Mouse (Mus musculus): ENCODE results near the gene Scel.

Gene Scel

DNA sequence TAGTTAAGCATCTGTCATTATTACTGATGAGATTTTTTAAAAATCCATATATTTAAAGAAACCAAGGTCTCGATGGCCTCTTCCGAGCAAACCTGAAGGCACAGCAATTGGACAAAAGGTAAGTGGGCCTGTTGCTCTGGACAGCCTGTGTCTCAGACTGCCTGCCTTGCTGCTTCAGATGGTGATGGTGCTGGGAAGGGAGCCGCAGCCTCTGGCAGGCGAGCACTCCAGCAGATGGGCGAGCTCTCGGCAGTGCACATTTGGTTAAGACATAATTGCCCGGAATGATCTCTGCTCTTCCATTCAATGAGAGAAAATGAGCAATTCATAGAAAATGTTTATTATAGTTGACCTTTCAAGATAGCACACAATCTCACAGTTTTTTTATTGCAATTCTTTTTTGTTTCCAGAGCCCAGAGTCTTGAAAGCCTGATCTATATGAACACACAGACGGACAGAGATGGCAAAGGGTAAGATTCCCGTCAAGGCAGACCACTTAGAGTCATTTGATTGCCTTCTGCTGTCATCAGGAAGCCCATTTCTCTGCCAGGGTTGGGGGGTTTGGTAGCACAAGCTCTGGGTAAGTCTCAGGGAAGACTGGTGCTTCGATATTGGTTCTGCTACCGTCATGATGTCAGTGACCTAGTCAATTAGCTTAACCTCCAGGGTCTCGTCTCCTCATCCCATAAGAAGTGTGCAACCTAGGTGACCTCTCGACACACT lies 58.6 kb downstream of the Scel start:
- DNase-seq (ENCODE audit: low spot score) = no peak

- no peak for DNase-seq (ENCODE audit: low spot score)
Observed at GRCm38 (mm10) chr14:103575854-103576253, 62.7 kb downstream of the Scel start.

DNA sequence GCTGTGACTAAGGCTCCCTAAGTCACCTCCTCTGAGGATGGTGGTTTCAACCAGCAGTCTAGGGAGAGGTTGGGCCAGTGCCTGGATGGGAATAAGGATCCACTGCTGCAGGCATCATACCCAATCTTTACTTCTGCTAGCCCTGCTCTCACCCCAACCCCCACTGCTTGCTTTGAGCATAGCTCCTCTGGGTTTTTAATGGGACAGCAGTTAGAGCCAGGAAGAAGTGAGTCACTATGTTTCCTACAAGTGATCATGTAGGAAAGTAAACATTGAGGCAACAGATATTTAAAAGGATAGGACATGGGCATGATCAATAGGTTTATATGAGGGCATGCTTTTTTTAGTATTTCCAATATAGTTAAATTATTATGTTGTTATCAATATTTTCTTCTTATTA lies 63.9 kb downstream of the Scel start:
- no peak for DNase-seq (ENCODE audit: low spot score)

- DNase-seq (ENCODE audit: low spot score) = no peak
Observed at GRCm38 (mm10) chr14:103586662-103587061, 73.5 kb downstream of the Scel start.

DNA sequence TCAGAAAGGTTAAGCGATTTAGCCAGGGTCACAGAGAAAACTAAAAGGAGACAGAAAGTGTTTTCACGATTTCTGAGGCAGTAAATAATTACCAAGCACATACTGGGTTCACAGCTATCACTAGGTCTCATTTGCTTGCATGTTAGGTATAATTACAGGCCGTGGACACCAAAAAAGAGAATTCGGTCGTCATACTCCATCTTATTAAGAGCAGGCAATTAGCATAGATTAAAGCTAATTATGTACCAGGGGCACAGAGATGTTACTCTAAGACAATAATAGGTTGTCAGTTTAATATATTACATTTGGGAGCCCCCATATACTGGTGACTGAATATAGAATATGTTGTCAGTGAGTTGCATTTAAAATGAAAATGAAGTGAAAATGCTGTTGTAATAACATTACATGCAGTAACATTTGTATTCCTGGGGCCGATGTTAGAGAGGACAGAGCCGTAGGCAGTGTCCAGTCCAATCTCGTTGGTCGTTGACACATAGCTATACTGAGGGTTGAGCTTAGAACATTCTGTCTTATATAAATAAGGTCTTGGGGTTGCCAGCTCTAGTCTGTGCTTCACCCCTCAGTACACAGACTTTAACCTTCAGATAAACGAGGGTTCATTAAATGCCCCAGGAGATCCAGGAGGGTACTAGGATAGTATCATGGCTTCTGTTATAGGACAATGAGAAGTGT lies 74.2 kb downstream of the Scel start:
- DNase-seq (ENCODE audit: low spot score) = no peak

- no peak for DNase-seq (ENCODE audit: low spot score)
Observed at GRCm38 (mm10) chr14:103589819-103590218, 76.7 kb downstream of the Scel start.

DNA sequence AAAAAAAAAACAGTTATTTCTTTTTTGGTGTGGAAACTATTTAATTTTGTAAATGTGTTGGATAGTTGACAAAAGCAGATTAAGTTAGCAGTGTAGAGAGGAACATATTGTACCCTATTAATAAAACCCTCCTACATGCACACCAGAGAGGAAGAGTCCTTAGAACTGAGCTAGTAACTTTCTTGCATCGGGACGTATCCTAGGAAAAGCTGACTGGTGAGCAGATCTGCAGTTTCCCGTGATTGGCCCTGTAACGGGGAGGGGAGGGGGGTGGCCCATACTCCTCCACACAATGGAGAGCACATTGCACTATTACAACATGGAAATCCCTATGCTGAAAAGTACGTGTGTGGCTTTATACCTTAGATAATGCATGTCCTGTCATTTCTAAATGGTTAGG lies 82.7 kb downstream of the Scel start:
- no peak for DNase-seq (ENCODE audit: low spot score)

- no peak for DNase-seq (ENCODE audit: low spot score)
Observed at GRCm38 (mm10) chr14:103608063-103608462, 94.9 kb downstream of the Scel start.

- no peak for DNase-seq (ENCODE audit: low spot score)
Observed at GRCm38 (mm10) chr14:103613573-103614271, 100.6 kb downstream of the Scel start.

GRCm38 (mm10) chr14:103614272-103614587 lies 101.1 kb downstream of the Scel start:
- no peak for DNase-seq (ENCODE audit: low spot score)

- DNase-seq (ENCODE audit: low spot score) = no peak
Observed at GRCm38 (mm10) chr14:103619756-103620155, 106.6 kb downstream of the Scel start.

GRCm38 (mm10) chr14:103621207-103621606 lies 108.1 kb downstream of the Scel start:
- DNase-seq (ENCODE audit: low spot score) = no peak

DNA sequence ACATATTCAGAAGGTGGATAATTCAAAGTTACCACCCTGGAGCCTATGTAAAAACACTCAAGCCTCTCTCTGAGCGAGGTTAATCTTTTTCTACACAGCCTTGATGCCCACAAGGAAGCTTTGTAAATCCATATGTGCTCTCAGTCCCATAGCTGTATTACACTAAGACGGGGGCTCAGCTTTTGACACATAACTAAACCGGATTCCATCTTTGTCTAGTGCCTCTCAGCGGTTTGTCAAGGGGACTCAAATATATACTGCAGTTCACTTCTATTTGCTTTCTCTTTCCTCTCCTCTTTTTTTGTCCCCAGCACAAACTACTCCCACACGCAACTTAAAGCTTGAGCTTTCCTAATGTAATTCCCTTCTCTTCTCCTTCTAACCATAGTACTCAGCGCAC lies 113.0 kb downstream of the Scel start:
- no peak for DNase-seq (ENCODE audit: low spot score)

DNA sequence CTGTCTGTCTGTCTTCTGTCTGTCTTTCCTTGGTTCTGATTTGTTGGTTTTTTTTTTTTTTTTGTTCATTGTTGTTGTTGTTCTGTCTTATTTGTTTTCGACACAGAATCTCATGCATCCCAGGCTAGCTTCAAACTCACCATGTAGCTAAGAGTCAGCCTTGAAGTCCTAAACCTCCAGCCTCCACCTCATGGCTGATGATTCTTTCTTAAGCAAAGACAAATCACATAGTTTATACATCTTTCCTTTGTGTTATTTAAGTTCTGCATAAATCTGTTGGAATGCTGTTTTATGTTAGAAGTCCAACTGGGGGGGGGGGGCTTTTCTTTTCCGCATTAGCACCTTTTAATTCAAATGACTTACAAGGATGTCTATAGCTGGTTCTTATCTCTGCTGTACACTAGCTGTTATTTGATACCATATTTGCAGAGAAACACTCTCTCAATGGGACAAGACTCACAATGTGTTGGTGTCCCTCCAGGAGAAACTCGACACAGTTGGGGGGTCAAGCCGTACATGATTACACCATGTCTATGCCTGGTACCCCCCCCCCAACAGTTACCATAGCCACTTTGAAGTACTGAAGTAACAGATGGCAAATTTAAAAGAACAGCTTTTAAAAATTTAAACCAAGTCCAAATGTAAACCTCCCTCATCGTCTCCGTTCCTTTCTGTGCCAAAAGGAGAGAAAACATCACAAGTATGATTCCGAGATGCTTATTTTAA lies 116.7 kb downstream of the Scel start:
- no peak for DNase-seq (ENCODE audit: low spot score)

GRCm38 (mm10) chr14:103630545-103630944 lies 117.4 kb downstream of the Scel start:
- no peak for DNase-seq (ENCODE audit: low spot score)

- no peak for DNase-seq (ENCODE audit: low spot score)
Observed at GRCm38 (mm10) chr14:103643933-103644332, 130.8 kb downstream of the Scel start.

- no peak for DNase-seq (ENCODE audit: low spot score)
Observed at GRCm38 (mm10) chr14:103647981-103648380, 134.8 kb downstream of the Scel start.

DNA sequence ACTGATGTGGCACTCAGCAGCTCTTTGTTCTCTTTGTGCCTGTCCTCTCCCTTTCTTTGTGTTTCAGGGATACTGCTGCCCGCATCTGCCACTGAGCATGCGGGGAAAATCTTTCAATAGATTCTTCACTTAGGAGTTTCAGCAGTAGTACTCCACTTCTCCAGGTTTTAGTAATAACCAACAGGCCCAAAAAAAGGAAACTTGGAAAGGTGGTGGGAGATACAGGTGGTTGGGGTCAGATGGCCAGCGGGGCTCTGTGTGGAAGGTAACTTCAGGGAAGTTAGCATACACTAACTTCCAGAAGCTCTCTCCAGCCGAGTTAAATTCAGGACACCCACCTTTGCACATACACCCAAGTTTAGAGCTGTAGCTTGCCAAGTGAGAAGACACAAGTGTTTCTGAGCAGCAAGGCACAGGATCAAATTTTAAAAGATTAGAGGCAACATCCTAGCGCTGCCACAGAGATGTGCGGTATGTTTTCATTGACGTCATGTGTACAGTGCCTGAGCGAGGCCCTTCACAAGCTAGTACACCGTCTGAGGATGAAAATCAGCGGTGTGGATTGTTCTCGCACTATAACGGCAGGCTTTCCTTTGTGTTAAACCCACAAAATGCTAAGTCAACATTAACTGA lies 135.6 kb downstream of the Scel start:
- DNase-seq (ENCODE audit: low spot score) = no peak

DNA sequence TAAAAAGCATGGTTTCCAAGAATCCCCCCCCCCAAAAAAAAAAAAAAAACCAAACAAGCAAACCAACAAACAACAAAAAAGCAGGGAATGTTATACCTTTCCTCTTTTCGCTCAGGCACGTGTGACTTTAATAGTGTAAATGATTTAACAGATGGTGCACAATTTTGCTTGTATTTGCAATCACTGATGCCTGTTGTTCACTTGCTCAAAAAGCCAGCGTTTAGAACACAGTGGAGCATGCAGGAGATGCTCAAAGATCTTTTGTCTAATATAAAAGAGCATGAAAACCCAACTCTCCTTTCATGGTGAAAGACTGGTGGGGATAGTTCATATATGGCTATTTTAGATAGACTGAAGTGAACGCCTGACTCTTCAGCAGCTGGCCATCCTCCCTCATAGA lies 136.2 kb downstream of the Scel start:
- no peak for DNase-seq (ENCODE audit: low spot score)

GRCm38 (mm10) chr14:103649896-103650334 lies 136.8 kb downstream of the Scel start, which contains the start of gene Slain1:
Gene Slain1 (plus strand): TSS chr14:103650228.
- DNase-seq (ENCODE audit: low spot score) = peak; percentile 81

GRCm38 (mm10) chr14:103650413-103651101 lies 137.4 kb downstream of the Scel start:
- peak; percentile 26 for DNase-seq (ENCODE audit: low spot score)

All from spleen, adult 12 weeks (tissue).